Mouse (Mus musculus): ENCODE data around the gene Styx. TPM values are rescaled to one million over a fixed set of nuclear protein-coding genes. Genes with fewer than 3 reads are reported as not detected.

Styx gene
- polyA plus RNA-seq (2017; shearing (Covaris generic)): 6.0 TPM

DNA sequence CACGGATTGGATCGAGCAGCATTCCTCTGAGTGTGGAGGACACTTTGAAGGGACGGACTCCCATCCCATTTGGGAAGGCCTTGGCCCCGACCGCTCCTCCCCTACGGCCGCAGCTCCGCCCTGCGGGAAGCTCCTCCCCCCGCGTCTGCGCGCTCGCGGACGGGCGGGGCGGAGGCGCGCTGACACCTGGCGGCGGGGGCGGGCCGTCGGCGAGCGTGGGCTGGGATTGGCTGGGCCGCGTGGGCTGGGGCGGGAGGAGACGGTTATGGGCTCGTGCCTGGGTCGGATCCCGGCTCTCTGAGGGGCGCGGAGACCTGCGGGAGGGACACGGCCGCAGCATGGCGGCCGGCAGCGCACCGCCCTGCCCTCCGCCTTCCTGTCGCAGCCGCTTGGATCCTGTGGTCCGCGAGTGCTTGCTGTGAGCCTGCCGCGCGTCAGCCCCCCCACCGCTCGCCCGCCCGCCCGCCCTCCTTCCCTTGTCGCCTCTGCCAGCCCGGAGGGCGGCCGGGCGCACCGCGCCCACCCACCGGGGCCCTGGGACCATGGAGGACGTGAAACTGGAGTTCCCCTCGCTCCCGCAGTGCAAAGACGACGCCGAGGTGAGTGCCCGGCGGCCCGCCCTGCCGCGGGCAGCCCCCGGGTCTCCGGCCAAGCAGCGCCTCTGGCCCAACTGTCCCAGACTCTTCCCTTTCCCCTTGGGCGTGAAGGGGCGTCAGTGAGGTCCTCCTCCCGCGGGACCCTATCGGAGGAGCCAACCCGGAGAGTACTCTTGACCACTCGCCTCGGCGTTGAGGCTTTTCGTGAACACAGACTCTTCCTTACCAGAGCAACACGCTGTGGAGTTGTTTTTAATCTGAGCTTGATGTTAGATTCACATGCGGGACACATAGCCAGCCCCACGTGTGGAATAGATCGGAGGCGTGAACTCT is at the start of gene Styx:
TSS of gene Styx (plus strand) at position 163 of the 929 bp plus-strand sequence.

DNA sequence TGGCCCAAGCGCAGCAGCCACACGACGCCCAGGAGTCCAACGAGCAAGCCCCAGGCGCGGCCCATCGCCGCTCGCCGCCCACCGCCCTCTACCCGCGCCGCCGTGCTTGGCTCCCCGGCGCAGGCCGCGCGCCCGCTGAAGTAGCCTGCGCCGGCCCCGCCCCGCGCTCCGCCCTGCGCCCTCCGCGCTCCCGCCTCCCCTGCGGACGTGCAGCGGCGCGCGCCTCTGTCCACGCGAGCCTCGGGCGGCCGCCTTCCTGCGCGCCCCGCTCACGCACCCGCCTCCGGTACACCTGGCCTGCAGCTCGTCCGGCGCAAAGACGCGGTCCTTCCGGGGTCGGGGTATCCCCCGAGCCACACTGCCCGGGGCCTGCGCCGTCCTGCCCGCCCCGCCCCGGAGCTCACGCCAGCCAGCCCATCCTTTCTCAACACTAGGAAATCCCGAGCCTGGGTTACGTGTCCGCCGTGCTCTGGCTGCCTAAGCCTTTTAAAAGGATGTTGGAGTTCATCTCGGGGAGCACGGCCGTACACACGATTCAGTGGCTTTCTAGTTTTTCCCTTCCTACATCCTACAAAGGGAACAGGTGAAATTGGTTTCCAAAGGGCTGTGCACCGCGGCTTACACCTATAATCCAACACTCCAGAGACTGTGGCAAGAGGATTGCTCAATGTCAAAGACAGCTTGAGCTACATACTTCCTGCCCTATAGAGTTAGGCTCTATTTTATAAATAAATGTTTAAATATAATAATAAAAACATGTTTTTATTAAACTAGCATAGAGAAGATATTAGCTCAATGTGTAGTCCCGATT is 32.3 kb upstream of the Styx start, which contains the start of gene Ero1l:
TSS of gene Ero1l (minus strand) at position 346 of the 811 bp plus-strand sequence.

DNA sequence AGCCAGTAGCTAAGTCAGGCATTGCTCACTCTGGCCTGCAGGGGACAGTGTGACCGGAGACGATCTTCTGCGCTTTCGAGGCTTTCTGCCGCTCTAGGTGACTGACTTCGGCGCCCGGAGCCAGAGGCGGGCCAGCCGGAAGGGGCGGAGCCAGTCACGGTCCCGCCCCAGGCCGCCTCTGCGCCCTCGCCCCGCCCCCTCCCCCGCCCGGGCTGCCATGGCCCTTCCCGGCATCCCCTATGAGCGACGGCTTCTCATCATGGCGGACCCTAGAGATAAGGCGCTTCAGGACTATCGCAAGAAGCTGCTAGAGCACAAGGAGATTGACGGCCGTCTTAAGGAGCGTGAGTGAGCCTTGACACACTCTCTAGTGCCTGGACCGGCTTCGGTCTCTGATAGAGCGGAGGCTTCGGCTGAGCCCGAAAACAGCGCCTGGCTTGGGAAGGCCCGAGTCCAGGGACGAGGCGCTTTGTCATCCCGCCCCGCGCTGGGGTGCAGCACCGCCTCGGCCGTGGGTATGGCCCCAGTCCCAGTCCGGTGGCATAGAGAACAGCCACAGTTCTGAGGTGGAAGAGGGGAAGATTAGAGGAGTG is 21.2 kb upstream of the Styx start, which contains the start of gene Psmc6:
TSS of gene Psmc6 (plus strand) at position 200 of the 593 bp plus-strand sequence.

DNA sequence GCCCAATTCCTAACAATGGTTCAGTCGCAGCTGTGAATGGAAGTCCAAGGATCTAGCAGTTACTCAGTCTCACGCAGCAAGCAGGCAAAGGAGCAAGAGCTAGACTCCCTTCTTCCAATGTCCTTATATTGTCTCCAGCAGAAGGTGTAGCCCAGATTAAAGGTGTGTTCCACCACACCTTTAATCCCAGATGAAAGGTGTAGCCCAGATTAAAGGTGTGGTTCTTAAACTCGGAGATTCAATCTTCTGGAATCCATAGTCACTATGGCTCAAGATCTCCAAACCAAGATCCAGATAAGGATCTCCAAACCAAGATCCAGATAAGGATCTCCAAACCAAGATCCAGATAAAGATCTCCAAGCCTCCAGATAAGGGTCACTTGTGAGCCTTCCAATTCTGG is 53.9 kb downstream of the Styx start, which contains the start of gene Gnpnat1:
TSS of gene Gnpnat1 (minus strand) at position 101 of the 400 bp plus-strand sequence.

Other genes with a start within 250 kb of the Styx start
- gene Gpr137c, start 131.4 kb upstream of the Styx start, polyA plus RNA-seq (2017; shearing (Covaris generic)): 0.41 TPM
- gene Txndc16, start 130.8 kb upstream of the Styx start, polyA plus RNA-seq (2017; shearing (Covaris generic)): 15.9 TPM
- 15.4 TPM for gene Ero1l, start 32.3 kb upstream of the Styx start, polyA plus RNA-seq (2017; shearing (Covaris generic))
- gene Psmc6, start 21.3 kb upstream of the Styx start, polyA plus RNA-seq (2017; shearing (Covaris generic)): 143 TPM
- 84.0 TPM for gene Gnpnat1, start 53.8 kb downstream of the Styx start, polyA plus RNA-seq (2017; shearing (Covaris generic))
- gene Fermt2, start 179.0 kb downstream of the Styx start, polyA plus RNA-seq (2017; shearing (Covaris generic)): 0.50 TPM

Data from CD4-positive, CD25-positive, alpha-beta regulatory T cell, adult 9 weeks (primary cell).